Mouse (Mus musculus): ENCODE data around the gene Tmem222.

Gene Tmem222

GRCm38 (mm10) chr4:133277104-133278026 lies at the start of gene Tmem222:
Gene Tmem222, minus strand, starts transcription at chr4:133277792.
- peak; percentile 96 for DNase-seq

- no peak for DNase-seq
Observed at GRCm38 (mm10) chr4:133319667-133320066, 42.1 kb upstream of the Tmem222 start.

GRCm38 (mm10) chr4:133315991-133316390 lies 38.4 kb upstream of the Tmem222 start:
- DNase-seq, result no peak

GRCm38 (mm10) chr4:133314896-133315295 lies 37.3 kb upstream of the Tmem222 start:
- DNase-seq, result no peak

- DNase-seq, result peak; percentile 67
Observed at GRCm38 (mm10) chr4:133309948-133310347, 32.4 kb upstream of the Tmem222 start.

- DNase-seq, result no peak
Observed at GRCm38 (mm10) chr4:133307331-133307730, 29.7 kb upstream of the Tmem222 start.

GRCm38 (mm10) chr4:133305825-133306224 lies 28.2 kb upstream of the Tmem222 start:
- DNase-seq, result no peak

- DNase-seq, result no peak
Observed at GRCm38 (mm10) chr4:133304770-133305169, 27.2 kb upstream of the Tmem222 start.

- DNase-seq, result no peak
Observed at GRCm38 (mm10) chr4:133302668-133303067, 25.1 kb upstream of the Tmem222 start.

- DNase-seq, result peak; percentile 55
Observed at GRCm38 (mm10) chr4:133301802-133302201, 24.2 kb upstream of the Tmem222 start.

GRCm38 (mm10) chr4:133300421-133300820 lies 22.8 kb upstream of the Tmem222 start:
- no peak for DNase-seq

- DNase-seq, result peak; percentile 83
Observed at GRCm38 (mm10) chr4:133299701-133300100, 22.1 kb upstream of the Tmem222 start.

GRCm38 (mm10) chr4:133298516-133299365 lies 21.1 kb upstream of the Tmem222 start:
- DNase-seq, result peak; percentile 68

GRCm38 (mm10) chr4:133297801-133298238 lies 20.2 kb upstream of the Tmem222 start:
- DNase-seq, result peak; percentile 86

GRCm38 (mm10) chr4:133297360-133297759 lies 19.8 kb upstream of the Tmem222 start:
- DNase-seq, result no peak

- DNase-seq, result no peak
Observed at GRCm38 (mm10) chr4:133294084-133294483, 16.5 kb upstream of the Tmem222 start.

GRCm38 (mm10) chr4:133292901-133293843 lies 15.6 kb upstream of the Tmem222 start:
- DNase-seq, result no peak

- DNase-seq, result no peak
Observed at GRCm38 (mm10) chr4:133292405-133292804, 14.8 kb upstream of the Tmem222 start.

- no peak for DNase-seq
Observed at GRCm38 (mm10) chr4:133291255-133291654, 13.7 kb upstream of the Tmem222 start.

- DNase-seq, result no peak
Observed at GRCm38 (mm10) chr4:133286476-133287077, 9.0 kb upstream of the Tmem222 start.

GRCm38 (mm10) chr4:133285950-133286349 lies 8.4 kb upstream of the Tmem222 start:
- DNase-seq, result no peak

GRCm38 (mm10) chr4:133285299-133285698 lies 7.7 kb upstream of the Tmem222 start:
- DNase-seq, result no peak

Data from layer of hippocampus, adult 9-11 months (tissue).